Mouse (Mus musculus) limb, embryonic 12.5 days (tissue): ENCODE data around the gene Tap2. TPM values are rescaled to one million over a fixed set of nuclear protein-coding genes. Genes with fewer than 3 reads are reported as not detected.
A peak's percentile ranks its signal among the peaks of the same experiment; 100 is the strongest.

Source experiments
- ATAC-seq: fragments of 200-750 bp; cut with Nextera tagmentation; 2 replicates; pipeline ENCODE4 v1.8.0; 2017; ENCODE audit warnings: low read depth, moderate TSS enrichment; ENCODE audit not compliant: insufficient number of reproducible peaks, insufficient read depth, low FRiP score, low TSS enrichment
- H3K27ac ChIP-seq: fragments of 300-500 bp; sonication (generic); 2 replicates; pipeline ENCODE4 v1.5.1; 2016; ENCODE audit warnings: mild to moderate bottlenecking, moderate library complexity
- H3K27me3 ChIP-seq: fragments of 300-500 bp; sonication (generic); 2 replicates; pipeline ENCODE4 v1.6.1; 2016; ENCODE audit warnings: mild to moderate bottlenecking, moderate library complexity
- H3K36me3 ChIP-seq: fragments of 300-500 bp; sonication (generic); 2 replicates; pipeline ENCODE4 v1.6.1; 2016; ENCODE audit warnings: mild to moderate bottlenecking, moderate library complexity
- H3K4me1 ChIP-seq: fragments of 300-500 bp; sonication (generic); replicated peaks from 2 replicates; pipeline ENCODE4 v1.6.1; 2016
- H3K4me2 ChIP-seq: fragments of 300-500 bp; sonication (generic); 2 replicates; pipeline ENCODE4 v1.6.1; 2016; ENCODE audit warnings: mild to moderate bottlenecking, moderate library complexity
- H3K4me3 ChIP-seq: fragments of 300-500 bp; sonication (generic); replicated peaks from 2 replicates; pipeline ENCODE4 v1.5.1; 2016; ENCODE audit warnings: mild to moderate bottlenecking
- H3K9ac ChIP-seq: fragments of 300-500 bp; sonication (generic); replicated peaks from 2 replicates; pipeline ENCODE4 v1.6.1; 2016; ENCODE audit warnings: mild to moderate bottlenecking, moderate library complexity
- H3K9me3 ChIP-seq: fragments of 300-500 bp; sonication (generic); 2 replicates; pipeline ENCODE4 v1.6.1; 2016; ENCODE audit warnings: mild to moderate bottlenecking, moderate library complexity
- WGBS: fragments of 180-500 bp; shearing (Covaris S2); methylation state at CpG from one replicate; pipeline ENCODE4 v1.1.7; 2016; 5-methylcytosine and 5-hydroxymethylcytosine counted together
- polyA plus RNA-seq: library from polyadenylated mRNA; unstranded; fragments of >200 nt; fragmentation: Nextera tagmentation; extraction: Ambion mirVana; gene quantifications from 2 replicates; pipeline ENCODE4 v1.2.1, GENCODE M21; 2016

The Tap2 gene
- polyA plus RNA-seq, 1 experiment from 2014 or later, result 1.5 TPM

DNA sequence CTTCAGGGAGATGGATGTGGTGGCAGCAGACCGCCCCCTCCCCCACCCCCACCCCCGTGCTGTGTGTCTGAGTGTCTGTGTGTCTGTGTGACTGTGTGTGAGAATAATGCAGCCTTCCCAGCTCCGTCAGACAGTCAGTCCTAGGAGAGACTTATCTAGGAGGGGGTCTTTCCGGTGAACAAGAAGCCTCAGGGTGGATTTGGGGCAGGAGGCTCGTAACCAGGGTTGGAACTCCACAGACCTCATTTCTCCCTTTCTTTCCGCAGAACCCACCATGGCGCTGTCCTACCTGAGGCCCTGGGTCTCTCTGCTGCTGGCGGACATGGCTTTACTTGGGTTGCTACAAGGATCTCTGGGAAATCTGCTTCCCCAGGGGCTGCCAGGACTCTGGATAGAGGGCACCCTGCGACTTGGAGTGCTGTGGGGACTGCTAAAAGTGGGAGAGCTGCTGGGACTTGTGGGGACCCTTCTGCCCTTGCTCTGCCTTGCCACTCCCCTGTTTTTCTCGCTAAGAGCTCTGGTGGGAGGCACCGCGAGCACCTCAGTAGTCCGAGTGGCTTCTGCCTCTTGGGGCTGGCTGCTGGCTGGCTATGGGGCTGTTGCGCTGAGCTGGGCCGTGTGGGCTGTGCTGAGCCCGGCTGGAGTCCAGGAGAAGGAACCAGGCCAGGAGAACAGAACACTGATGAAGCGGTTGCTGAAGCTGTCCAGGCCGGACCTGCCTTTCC lies 1.9 kb downstream of the Tap2 start:
- ATAC-seq, result no peak
- H3K9me3 ChIP-seq, result peaks cover 4% of the 10 kb centered on the region; the same call in 1 of the 2 replicates
- no peak overlapping the region for H3K27ac ChIP-seq
- H3K36me3 ChIP-seq, result no peaks in the 10 kb centered on the region
- WGBS, result 10% methylated on average over 18 of the region's 18 CpGs
- H3K27me3 ChIP-seq, result peaks cover 85% of the 10 kb centered on the region
- H3K9ac ChIP-seq, result peak overlapping the region; percentile 64
- peak overlapping the region; percentile 95 for H3K4me2 ChIP-seq
- peaks cover 7% of the 10 kb centered on the region; the same call in 1 of the 2 replicates for H3K4me1 ChIP-seq
- H3K4me3 ChIP-seq, result peak overlapping the region; percentile 67

DNA sequence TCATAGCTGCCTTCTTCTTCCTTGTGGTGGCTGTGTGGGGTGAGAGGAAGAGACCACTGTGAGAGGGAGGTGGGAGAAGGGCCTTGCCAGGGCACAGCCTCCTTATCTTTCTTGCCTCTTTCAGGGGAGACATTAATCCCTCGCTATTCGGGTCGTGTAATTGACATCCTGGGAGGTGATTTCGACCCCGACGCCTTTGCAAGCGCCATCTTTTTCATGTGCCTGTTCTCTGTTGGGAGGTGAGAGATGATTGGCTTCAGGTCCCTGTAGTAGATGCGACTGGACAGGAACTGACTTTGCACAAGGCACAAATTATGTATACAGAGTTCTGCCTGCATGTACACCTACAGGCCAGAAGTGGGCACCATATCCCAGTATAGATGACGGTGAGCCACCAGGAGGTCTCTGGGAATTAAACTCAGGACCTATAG lies 2.4 kb downstream of the Tap2 start:
- 16% methylated on average over 9 of the region's 9 CpGs for WGBS
- Histone ChIP-seq H3K4me1 (peaks cover 7% of the 10 kb centered on the region; the same call in 1 of the 2 replicates), H3K9me3 (peaks cover 4% of the 10 kb centered on the region; the same call in 1 of the 2 replicates), H3K36me3 (no peaks in the 10 kb centered on the region), H3K4me3 (peak overlapping the region; percentile 67; the same call in 1 of the 2 replicates), H3K27ac (no peak overlapping the region), H3K27me3 (peaks cover 86% of the 10 kb centered on the region), H3K4me2 (peak overlapping the region; percentile 95; the same call in 1 of the 2 replicates), H3K9ac (peak overlapping the region; percentile 45; the same call in 1 of the 2 replicates)
- ATAC-seq, result no peak

DNA sequence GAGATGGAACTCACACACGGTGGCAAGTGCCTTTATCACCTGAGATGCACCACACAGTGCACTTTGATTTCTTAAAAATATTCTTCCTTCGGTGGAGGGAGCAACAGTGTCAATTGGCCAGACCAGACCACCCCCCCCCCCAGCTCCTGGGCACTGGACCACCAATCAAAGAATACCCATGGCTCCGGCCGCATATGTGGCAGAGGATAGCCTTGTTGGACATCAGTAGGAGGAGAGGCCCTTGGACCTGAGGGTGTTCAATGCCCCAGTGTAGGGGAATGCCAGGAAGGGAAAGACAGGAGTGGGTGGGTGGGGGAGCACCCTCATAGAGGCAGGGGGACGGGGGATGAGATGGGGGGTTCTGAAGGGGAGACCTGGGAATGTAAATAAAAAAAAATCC lies 3.4 kb downstream of the Tap2 start:
- WGBS, result 74% methylated on average over 5 of the region's 5 CpGs
- H3K9ac ChIP-seq, result no peak overlapping the region
- H3K27me3 ChIP-seq, result peaks cover 86% of the 10 kb centered on the region

DNA sequence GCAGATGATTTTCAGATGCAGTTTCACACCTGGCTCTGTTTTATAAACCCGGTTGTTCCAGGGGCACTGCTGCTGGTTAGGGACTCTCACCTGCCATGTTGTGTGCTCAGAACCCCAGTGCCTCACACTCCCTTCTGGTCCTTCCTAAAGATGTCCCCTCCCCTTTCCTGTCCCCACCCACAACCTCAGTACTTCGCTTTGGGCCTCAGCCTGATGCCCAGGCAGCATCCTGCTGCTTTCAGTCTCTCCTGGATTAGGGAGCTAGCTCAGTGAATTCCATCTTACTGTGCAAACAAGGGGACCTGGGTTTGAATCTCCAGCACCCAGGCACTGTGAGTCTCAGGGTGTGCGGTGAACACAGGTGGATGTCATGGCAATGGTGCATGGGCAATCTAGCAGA lies 4.1 kb downstream of the Tap2 start:
- 62% methylated on average over 3 of the region's 3 CpGs for WGBS
- no peak overlapping the region for H3K4me2 ChIP-seq
- ATAC-seq, result no peak
- peaks cover 4% of the 10 kb centered on the region; the same call in 1 of the 2 replicates for H3K9me3 ChIP-seq
- H3K4me3 ChIP-seq, result no peak overlapping the region
- H3K9ac ChIP-seq, result no peak overlapping the region
- no peaks in the 10 kb centered on the region for H3K36me3 ChIP-seq
- peaks cover 7% of the 10 kb centered on the region; the same call in 1 of the 2 replicates for H3K4me1 ChIP-seq
- H3K27me3 ChIP-seq, result peaks cover 91% of the 10 kb centered on the region
- H3K27ac ChIP-seq, result no peak overlapping the region

More for the DNA sequence above, 3.4 kb downstream of the Tap2 start:
- Histone ChIP-seq H3K9me3 (peaks cover 4% of the 10 kb centered on the region; the same call in 1 of the 2 replicates), H3K36me3 (no peaks in the 10 kb centered on the region), H3K4me1 (peaks cover 7% of the 10 kb centered on the region; the same call in 1 of the 2 replicates), H3K27ac (no peak overlapping the region), H3K4me3 (no peak overlapping the region), H3K4me2 (no peak overlapping the region)
- ATAC-seq, result no peak

DNA sequence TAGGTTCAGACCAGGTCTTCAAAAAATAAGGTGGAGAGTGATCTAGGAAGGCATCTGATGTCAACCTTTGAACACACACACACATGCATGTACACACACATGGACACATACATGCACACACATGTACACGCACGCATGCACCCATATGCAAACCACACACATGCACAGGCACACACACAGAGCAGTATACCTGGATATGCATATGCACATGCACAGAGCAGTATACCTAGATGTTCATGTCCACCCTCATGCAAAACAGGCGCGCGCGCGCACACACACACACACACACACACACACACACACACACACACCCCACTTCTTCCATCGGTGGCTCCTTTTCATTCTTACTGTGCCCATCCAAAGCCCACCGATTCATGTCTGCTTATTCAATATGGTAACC lies 4.5 kb downstream of the Tap2 start:
- Histone ChIP-seq H3K4me1 (peaks cover 7% of the 10 kb centered on the region; the same call in 1 of the 2 replicates), H3K27me3 (peaks cover 92% of the 10 kb centered on the region), H3K4me2 (no peak overlapping the region), H3K4me3 (no peak overlapping the region), H3K9ac (no peak overlapping the region), H3K27ac (no peak overlapping the region), H3K36me3 (no peaks in the 10 kb centered on the region), H3K9me3 (peaks cover 4% of the 10 kb centered on the region; the same call in 1 of the 2 replicates)
- ATAC-seq, result no peak
- 93% methylated on average over 9 of the region's 9 CpGs for WGBS

DNA sequence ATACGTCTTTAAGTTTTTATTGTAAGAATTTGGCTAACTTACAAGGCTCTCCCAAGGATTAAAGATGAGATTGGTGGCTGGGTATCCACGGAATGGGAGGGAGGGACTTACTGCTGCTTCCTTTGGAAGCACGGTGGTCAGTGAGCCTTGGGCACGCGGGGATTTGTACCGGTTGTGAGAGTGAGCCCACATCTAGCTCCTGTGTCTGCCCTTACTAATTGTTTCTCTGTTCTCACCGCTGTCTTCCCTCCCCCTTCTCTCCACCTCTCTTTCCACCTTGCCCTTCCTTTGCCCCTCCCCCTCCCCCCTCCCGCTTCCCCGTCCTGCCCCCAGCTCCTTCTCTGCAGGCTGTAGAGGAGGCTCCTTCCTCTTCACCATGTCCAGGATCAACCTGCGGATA lies 5.1 kb downstream of the Tap2 start:
- Histone ChIP-seq H3K4me2 (no peak overlapping the region), H3K27me3 (peaks cover 92% of the 10 kb centered on the region), H3K27ac (no peak overlapping the region), H3K4me3 (no peak overlapping the region), H3K9me3 (peaks cover 4% of the 10 kb centered on the region; the same call in 1 of the 2 replicates), H3K36me3 (no peaks in the 10 kb centered on the region), H3K9ac (no peak overlapping the region), H3K4me1 (peaks cover 7% of the 10 kb centered on the region; the same call in 1 of the 2 replicates)
- WGBS, result 16% methylated on average over 10 of the region's 10 CpGs
- no peak for ATAC-seq

DNA sequence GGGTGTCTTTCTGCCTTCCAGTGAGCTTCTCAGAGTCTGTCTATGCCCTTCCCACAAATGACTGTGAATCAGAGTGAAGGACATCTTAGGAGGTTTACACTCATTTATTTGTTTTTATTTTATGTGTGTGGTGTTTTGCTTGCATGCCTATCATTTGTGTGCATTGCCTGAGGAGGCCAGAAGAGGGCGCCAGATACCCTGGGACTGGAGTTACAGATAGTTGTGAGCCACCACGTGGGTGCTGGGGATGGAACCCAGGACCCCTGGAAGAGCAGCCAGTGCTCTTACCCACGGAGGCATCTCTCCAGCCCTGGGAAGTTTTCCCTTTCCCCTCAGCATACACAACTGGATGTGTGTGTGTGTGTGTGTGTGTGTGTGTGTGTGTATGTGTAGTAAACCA lies 6.4 kb downstream of the Tap2 start:
- no peak overlapping the region for H3K27ac ChIP-seq
- peaks cover 94% of the 10 kb centered on the region for H3K27me3 ChIP-seq
- no peaks in the 10 kb centered on the region for H3K36me3 ChIP-seq
- H3K9me3 ChIP-seq, result peaks cover 4% of the 10 kb centered on the region; the same call in 1 of the 2 replicates
- no peak for ATAC-seq
- no peak overlapping the region for H3K9ac ChIP-seq
- H3K4me2 ChIP-seq, result no peak overlapping the region
- WGBS, result 45% methylated on average over 3 of the region's 3 CpGs
- no peak overlapping the region for H3K4me3 ChIP-seq
- H3K4me1 ChIP-seq, result peaks cover 6% of the 10 kb centered on the region; the same call in 1 of the 2 replicates

DNA sequence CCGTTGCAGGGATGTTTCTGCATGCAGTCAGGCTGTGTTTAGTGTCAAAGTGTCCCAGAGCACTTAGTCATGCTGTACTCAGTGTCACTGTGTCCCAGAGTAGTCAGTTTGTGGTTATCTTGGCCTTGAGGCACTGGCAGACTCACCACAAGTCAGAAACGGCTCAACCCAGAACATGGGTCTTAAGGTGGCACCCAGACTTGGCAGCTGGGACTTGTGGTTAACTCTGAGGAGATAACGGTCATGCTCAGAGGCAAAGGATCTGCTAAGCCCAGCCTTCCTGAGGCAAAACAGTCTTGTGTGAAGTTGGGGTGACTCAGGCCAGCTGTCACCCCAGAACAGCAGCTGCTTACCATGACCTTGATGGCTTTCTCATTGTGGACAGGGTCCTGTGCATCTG lies 7.3 kb downstream of the Tap2 start:
- Histone ChIP-seq H3K27ac (no peak overlapping the region), H3K4me3 (no peak overlapping the region), H3K9ac (no peak overlapping the region), H3K4me1 (no peaks in the 10 kb centered on the region), H3K4me2 (no peak overlapping the region), H3K9me3 (peaks cover 4% of the 10 kb centered on the region; the same call in 1 of the 2 replicates), H3K36me3 (no peaks in the 10 kb centered on the region), H3K27me3 (peaks cover 94% of the 10 kb centered on the region)
- WGBS, result 76% methylated on average over 3 of the region's 3 CpGs
- ATAC-seq, result no peak

DNA sequence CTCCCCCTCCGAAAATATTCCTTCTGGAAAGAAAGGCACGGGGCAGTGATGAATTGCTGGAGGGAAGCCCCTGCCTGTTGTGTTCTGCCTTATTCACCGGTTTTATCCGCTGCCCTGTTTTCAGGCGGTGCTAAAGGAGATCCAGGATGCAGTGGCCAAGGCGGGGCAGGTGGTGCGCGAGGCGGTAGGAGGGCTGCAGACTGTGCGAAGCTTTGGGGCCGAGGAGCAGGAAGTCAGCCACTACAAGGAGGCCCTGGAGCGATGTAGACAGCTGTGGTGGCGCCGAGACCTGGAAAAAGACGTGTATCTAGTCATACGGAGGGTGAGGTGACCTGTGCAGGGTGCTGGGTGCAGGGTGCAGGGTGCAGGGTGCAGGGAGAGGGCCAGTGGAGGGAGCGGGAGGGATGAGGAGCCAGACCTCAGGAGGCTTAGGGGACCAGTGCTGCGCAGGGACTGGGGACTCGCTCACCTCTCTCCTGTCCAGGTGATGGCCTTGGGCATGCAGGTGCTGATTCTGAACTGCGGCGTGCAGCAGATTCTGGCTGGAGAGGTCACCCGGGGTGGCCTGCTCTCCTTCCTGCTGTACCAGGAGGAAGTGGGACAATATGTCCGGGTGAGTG lies 8.5 kb downstream of the Tap2 start:
- Histone ChIP-seq H3K4me3 (0 out of 2 replicates have a peak overlapping the region, but pooled peaks have one; percentile 4), H3K4me1 (no peaks in the 10 kb centered on the region), H3K27ac (no peak overlapping the region), H3K9me3 (peaks cover 4% of the 10 kb centered on the region; the same call in 1 of the 2 replicates), H3K4me2 (no peak overlapping the region), H3K27me3 (peaks cover 90% of the 10 kb centered on the region), H3K36me3 (no peaks in the 10 kb centered on the region), H3K9ac (0 out of 2 replicates have a peak overlapping the region, but pooled peaks have one; percentile 14)
- no peak for ATAC-seq
- 19% methylated on average over 23 of the region's 23 CpGs for WGBS

DNA sequence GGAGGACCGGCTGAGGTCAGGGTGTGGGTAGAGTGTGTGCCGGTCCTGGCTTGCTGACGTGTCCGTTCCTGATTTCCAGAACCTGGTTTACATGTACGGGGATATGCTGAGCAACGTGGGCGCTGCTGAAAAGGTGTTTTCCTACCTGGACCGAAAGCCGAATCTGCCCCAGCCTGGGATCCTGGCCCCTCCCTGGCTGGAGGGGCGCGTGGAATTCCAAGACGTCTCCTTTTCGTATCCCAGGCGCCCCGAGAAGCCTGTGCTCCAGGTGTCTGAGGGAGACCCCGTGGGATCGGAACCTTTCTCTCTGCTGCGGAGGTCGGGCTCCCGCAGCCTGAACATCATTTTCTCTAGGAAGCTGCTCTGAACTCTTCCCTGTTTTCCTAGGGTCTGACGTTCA lies 10.6 kb downstream of the Tap2 start:
- H3K4me1 ChIP-seq, result no peaks in the 10 kb centered on the region
- H3K27ac ChIP-seq, result no peak overlapping the region
- no peaks in the 10 kb centered on the region for H3K36me3 ChIP-seq
- WGBS, result 45% methylated on average over 21 of the region's 21 CpGs
- ATAC-seq, result no peak
- peaks cover 73% of the 10 kb centered on the region for H3K27me3 ChIP-seq
- H3K9ac ChIP-seq, result no peak overlapping the region; the same call in 1 of the 2 replicates
- no peak overlapping the region for H3K4me3 ChIP-seq
- peak overlapping the region; percentile 27; the same call in 1 of the 2 replicates for H3K4me2 ChIP-seq
- peaks cover 10% of the 10 kb centered on the region; the same call in 1 of the 2 replicates for H3K9me3 ChIP-seq

DNA sequence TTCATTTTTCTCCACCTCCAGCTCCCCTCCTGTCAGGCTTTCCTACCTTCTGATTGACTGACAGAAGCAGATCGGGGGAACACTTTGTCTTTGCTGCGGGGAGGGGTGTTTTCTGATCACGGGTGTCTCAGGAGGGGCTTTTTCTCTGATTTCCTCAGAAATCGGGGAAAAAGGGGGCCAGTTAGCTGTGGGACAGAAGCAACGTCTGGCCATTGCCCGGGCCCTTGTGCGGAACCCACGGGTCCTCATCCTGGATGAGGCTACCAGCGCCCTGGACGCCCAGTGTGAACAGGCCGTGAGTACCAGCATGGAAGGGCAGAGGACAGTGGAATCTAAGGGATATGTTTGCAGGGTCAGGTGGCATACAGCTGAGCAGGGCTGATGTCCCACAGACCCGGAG lies 11.8 kb downstream of the Tap2 start:
- Histone ChIP-seq H3K27ac (no peak overlapping the region), H3K9ac (no peak overlapping the region), H3K4me1 (no peaks in the 10 kb centered on the region), H3K4me2 (no peak overlapping the region), H3K4me3 (no peak overlapping the region), H3K27me3 (peaks cover 62% of the 10 kb centered on the region), H3K9me3 (0 out of 2 replicates have a peak, but pooled peaks cover 8% of the 10 kb centered on the region), H3K36me3 (no peaks in the 10 kb centered on the region)
- no peak for ATAC-seq
- WGBS, result 87% methylated on average over 12 of the region's 12 CpGs
